ENCODE assay signal across 21 mouse cellular contexts in the genomic region with DNA sequence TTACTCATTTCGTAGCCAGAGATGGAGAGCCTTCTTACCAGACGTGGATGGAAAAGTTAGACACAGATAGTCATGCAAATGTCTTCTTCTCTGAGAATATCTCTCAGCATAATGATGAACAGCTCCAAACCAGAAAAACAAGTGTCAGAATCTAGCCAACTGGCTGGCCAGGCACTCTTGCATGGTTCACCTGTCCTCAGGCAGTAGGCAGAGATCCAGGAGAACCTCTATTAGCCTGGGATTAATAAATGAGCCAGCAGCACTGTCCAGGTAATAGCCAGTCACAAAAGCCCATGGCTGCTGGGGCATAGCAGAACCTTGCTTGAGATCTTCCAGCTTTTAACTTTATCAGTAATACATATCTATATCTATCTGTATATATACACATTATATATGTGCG.
"Had no signal": no experiment of that assay in that cellular context is flagged by ENCODE, and none has a peak within 500 bp of the region (broad histone marks: within the 10 kb centered on the region; RNA-seq: fewer than 3 reads in every experiment).

No protein-coding gene starts in this region.

- H3K36me3 ChIP-seq: intestine, embryonic 15.5 days; limb, embryonic 10.5 days; limb, embryonic 13.5 days; liver, embryonic 12.5 days; liver, embryonic 15.5 days; lung, embryonic 15.5 days; midbrain, embryonic 10.5 days; midbrain, embryonic 13.5 days; neural tube, embryonic 13.5 days had no signal

- H3K4me1 ChIP-seq: liver, embryonic 12.5 days; liver, embryonic 15.5 days; lung, embryonic 15.5 days; megakaryocyte, embryonic 14.5 days had no signal

- H3K27me3 ChIP-seq: intestine, embryonic 15.5 days; limb, embryonic 13.5 days; lung, embryonic 15.5 days; midbrain, embryonic 13.5 days; neural tube, embryonic 13.5 days had no signal

- H3K27ac ChIP-seq: intestine, embryonic 15.5 days; limb, embryonic 10.5 days; limb, embryonic 13.5 days; liver, embryonic 12.5 days; liver, embryonic 15.5 days; lung, embryonic 15.5 days; midbrain, embryonic 10.5 days; midbrain, embryonic 13.5 days; neural tube, embryonic 13.5 days; stomach, postnatal 0 days had no signal

- DNase-seq: layer of hippocampus, adult 9-11 months; liver; lung, adult 18-20 months; lung, postnatal 36 days; right cerebral cortex, postnatal 4 days; thymus, adult 2 months; thymus, postnatal 14 days; thymus, postnatal 4 days had no signal

- H3K4me2 ChIP-seq: intestine, embryonic 15.5 days; limb, embryonic 13.5 days; liver, embryonic 12.5 days; liver, embryonic 15.5 days; lung, embryonic 15.5 days; midbrain, embryonic 13.5 days; neural tube, embryonic 13.5 days had no signal

- ATAC-seq: intestine, embryonic 15.5 days; liver, embryonic 12.5 days; midbrain, embryonic 13.5 days; midbrain, embryonic 16.5 days had no signal

- H3K9me3 ChIP-seq: intestine, embryonic 15.5 days; limb, embryonic 10.5 days; limb, embryonic 13.5 days; liver, embryonic 12.5 days; liver, embryonic 15.5 days; lung, embryonic 15.5 days; megakaryocyte, embryonic 14.5 days; midbrain, embryonic 10.5 days; midbrain, embryonic 13.5 days; neural tube, embryonic 13.5 days had no signal

- H3K9ac ChIP-seq: intestine, embryonic 15.5 days; limb, embryonic 13.5 days; liver, embryonic 12.5 days; liver, embryonic 15.5 days; lung, embryonic 15.5 days; neural tube, embryonic 13.5 days had no signal

- H3K4me3 ChIP-seq: intestine, embryonic 15.5 days; limb, embryonic 10.5 days; limb, embryonic 13.5 days; liver, embryonic 12.5 days; liver, embryonic 15.5 days; lung, embryonic 15.5 days; megakaryocyte, embryonic 14.5 days; midbrain, embryonic 10.5 days; midbrain, embryonic 13.5 days; myocyte; neural tube, embryonic 13.5 days had no signal
